Mouse (Mus musculus): ENCODE measurements around the gene Mael. TPM values are rescaled to one million over a fixed set of nuclear protein-coding genes. Genes with fewer than 3 reads are reported as not detected.

The Mael gene
- polyA plus RNA-seq, 1 experiment from 2014 or later = 0.16 TPM

GRCm38 (mm10) chr1:166255651-166256050 is 17.1 kb upstream of the Mael start:
- Histone ChIP-seq H3K27ac (ENCODE audit: low read length) (no peak overlapping the region), H3K4me1 (ENCODE audit: control insufficient read depth, insufficient read depth, low read length) (no peaks in the 10 kb centered on the region), H3K9ac (replicated peaks; ENCODE audit: low read depth, low read length) (no peak overlapping the region), H3K36me3 (ENCODE audit: control insufficient read depth, insufficient read depth, low read length) (no peaks in the 10 kb centered on the region), H3K27me3 (ENCODE audit: control insufficient read depth, insufficient read depth, low read length) (peaks cover 8% of the 10 kb centered on the region), H3K4me2 (replicated peaks; ENCODE audit: low read depth, low read length) (no peak overlapping the region), H3K4me3 (ENCODE audit: low read depth, low read length) (no peak overlapping the region), H3K9me3 (ENCODE audit: control insufficient read depth, low read depth, low read length) (no peaks in the 10 kb centered on the region)
- no peak for ATAC-seq (ENCODE audit: insufficient number of reproducible peaks, insufficient read depth, low FRiP score, low read depth)
- whole genome bisulfite sequencing = 46% methylated on average over 2 of the region's 2 CpGs

DNA sequence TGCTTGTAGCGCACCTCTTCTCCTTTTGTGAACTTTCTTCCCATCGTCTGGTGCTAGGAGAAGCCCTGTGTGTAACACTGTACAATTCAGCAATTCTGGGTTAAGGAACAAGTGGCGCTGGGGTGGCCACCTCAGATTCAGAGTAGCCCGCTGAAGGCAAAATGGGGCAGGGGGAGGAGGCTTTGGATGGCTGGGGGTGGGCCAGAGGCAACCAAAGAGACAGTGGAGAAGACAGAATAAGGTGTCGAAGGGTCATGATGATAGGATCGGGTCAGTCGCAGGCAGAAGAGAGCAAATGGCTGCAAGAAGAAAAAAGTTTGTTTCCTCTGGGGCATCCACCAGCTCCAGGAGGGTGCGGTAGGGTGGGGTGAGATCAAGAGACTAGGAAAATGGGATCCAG is 16.5 kb upstream of the Mael start:
- Histone ChIP-seq H3K4me3 (ENCODE audit: low read depth, low read length) (no peak overlapping the region), H3K36me3 (ENCODE audit: control insufficient read depth, insufficient read depth, low read length) (no peaks in the 10 kb centered on the region), H3K4me1 (ENCODE audit: control insufficient read depth, insufficient read depth, low read length) (no peaks in the 10 kb centered on the region), H3K27me3 (ENCODE audit: control insufficient read depth, insufficient read depth, low read length) (peaks cover 8% of the 10 kb centered on the region), H3K9ac (replicated peaks; ENCODE audit: low read depth, low read length) (no peak overlapping the region), H3K4me2 (replicated peaks; ENCODE audit: low read depth, low read length) (no peak overlapping the region), H3K9me3 (ENCODE audit: control insufficient read depth, low read depth, low read length) (no peaks in the 10 kb centered on the region), H3K27ac (ENCODE audit: low read length) (no peak overlapping the region)
- no peak for ATAC-seq (ENCODE audit: insufficient number of reproducible peaks, insufficient read depth, low FRiP score, low read depth)
- WGBS = 51% methylated on average over 8 of the region's 8 CpGs

DNA sequence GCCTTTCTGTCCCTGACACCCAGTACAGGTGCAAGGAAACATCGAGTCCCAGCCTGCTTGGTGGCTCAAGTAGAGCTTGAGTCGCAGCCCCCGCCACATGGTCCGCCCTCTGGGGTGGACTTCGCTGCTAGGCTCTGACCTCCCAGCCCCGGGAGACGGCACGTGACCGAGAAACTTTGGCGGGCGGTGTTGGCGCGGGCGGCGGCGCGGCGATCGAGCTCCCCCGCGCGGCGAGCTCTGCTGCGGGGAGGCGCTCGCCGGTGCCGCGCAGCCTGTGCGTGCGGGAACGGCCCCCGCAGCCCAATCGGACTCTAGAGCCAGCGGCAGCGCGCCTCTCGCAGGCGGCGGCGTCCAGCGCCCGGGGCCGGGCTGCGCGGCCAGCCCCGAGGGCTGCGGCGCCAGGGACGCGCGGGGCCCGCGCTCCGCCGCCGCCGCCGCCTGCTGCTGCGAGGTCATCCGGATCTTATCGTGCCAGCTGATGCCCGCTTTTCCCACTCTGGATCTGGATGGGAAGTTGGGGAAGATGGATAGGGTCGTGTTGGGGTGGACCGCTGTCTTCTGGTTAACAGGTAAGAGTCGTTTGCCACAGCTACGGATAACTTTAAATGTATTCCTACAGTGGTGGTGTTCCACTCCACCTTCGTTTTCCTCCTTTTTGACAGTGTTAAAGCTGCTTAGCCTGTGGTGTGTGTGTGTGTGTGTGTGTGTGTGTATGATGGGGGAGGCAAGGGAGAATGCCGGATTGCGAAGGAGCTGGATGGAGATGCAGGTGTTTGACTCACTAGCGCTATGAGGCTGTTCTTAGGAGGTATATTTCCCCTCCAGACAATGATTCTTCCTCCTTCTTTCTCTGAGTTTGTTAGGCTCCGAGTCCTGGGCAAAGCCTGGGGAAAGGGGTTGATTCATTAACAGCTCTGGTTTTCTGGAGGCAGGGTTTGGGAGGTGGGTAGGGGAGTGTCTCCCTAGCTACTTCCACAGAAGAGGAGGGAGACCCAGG is 15.6 kb upstream of the Mael start, which contains the start of gene Ildr2:
Gene Ildr2 (plus strand): TSS at position 242 of the 997 bp plus-strand sequence.
- Histone ChIP-seq H3K9ac (replicated peaks; ENCODE audit: low read depth, low read length) (no peak within 1 kb of the TSS; the same call in 1 of the 2 replicates), H3K27ac (ENCODE audit: low read length) (no peak within 1 kb of the TSS), H3K4me3 (ENCODE audit: low read depth, low read length) (peak within 1 kb of the TSS; percentile 38), H3K9me3 (ENCODE audit: control insufficient read depth, low read depth, low read length) (no peaks in the 10 kb centered on the region), H3K4me2 (replicated peaks; ENCODE audit: low read depth, low read length) (peak within 1 kb of the TSS; percentile 97), H3K36me3 (ENCODE audit: control insufficient read depth, insufficient read depth, low read length) (no peaks in the 10 kb centered on the region), H3K4me1 (ENCODE audit: control insufficient read depth, insufficient read depth, low read length) (no peaks in the 10 kb centered on the region), H3K27me3 (ENCODE audit: control insufficient read depth, insufficient read depth, low read length) (peaks cover 8% of the 10 kb centered on the region)
- under 1% methylated on average over 61 of the region's 72 CpGs for WGBS
- ATAC-seq (ENCODE audit: insufficient number of reproducible peaks, insufficient read depth, low FRiP score, low read depth) = peak; percentile 67

DNA sequence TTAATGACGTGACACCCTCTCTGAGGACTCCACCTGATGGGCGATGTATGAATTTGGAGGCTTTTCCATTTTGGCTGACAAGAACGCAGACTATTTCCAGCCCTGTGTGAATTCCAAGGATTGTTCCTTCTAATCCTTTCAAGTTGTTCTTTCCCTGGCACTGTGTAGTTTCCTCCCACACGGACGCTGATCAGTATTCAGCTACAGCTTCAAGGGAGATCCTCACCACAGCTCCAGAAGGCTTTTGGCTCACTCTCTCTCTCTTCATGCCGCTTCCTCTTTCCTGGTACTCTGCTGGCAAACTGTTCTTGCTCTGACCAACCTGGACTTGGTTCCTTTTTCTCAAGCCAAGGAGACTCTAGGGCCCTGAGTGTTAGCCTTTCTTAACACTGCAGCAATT is 5.7 kb upstream of the Mael start:
- Histone ChIP-seq H3K4me3 (ENCODE audit: low read depth, low read length) (no peak overlapping the region), H3K4me2 (replicated peaks; ENCODE audit: low read depth, low read length) (no peak overlapping the region), H3K4me1 (ENCODE audit: control insufficient read depth, insufficient read depth, low read length) (no peaks in the 10 kb centered on the region), H3K27me3 (ENCODE audit: control insufficient read depth, insufficient read depth, low read length) (no peaks in the 10 kb centered on the region), H3K36me3 (ENCODE audit: control insufficient read depth, insufficient read depth, low read length) (no peaks in the 10 kb centered on the region), H3K9me3 (ENCODE audit: control insufficient read depth, low read depth, low read length) (no peaks in the 10 kb centered on the region), H3K9ac (replicated peaks; ENCODE audit: low read depth, low read length) (no peak overlapping the region), H3K27ac (ENCODE audit: low read length) (no peak overlapping the region)
- 77% methylated on average over 6 of the region's 6 CpGs for WGBS
- no peak for ATAC-seq (ENCODE audit: insufficient number of reproducible peaks, insufficient read depth, low FRiP score, low read depth)

DNA sequence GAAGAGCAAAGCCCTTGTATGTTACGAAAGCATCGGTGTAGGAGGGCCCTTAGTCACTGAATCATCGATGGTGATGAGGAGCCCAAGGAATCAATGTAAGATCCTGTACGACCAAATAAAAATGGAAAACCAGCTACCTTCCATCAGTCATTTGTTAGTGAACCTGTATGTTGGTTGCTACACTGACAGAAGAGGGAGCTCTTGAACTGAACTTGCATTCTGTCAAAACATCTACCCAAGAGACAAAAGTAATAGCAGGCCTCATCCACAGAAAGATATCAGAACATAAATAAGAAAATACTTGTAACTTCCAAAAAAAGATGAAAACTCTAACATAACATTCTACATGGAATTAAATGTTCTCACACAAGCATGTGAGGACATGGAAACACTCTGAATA is 24.4 kb downstream of the Mael start:
- Histone ChIP-seq H3K4me1 (ENCODE audit: control insufficient read depth, insufficient read depth, low read length) (no peaks in the 10 kb centered on the region), H3K27me3 (ENCODE audit: control insufficient read depth, insufficient read depth, low read length) (no peaks in the 10 kb centered on the region)

DNA sequence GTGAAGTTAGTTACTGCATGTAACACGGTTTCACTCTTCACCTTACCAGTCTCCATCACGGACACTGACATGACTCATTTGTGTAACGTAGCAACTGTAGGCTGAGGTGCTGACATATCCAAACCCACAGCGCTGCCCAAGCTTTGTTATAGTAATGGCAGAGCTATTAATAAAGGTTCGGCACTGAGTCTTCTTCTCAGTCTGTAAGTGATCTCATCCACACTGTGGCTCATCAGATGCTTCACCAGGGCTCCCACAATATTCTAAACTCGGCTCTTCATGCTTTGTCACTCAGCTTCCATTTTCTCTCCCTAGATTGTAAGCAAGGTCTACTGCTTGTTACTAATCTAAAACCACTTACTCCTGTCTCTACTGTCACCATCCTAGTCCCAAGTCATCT is 29.2 kb downstream of the Mael start:
- Histone ChIP-seq H3K36me3 (ENCODE audit: control insufficient read depth, insufficient read depth, low read length) (no peaks in the 10 kb centered on the region), H3K4me1 (ENCODE audit: control insufficient read depth, insufficient read depth, low read length) (no peaks in the 10 kb centered on the region), H3K9ac (replicated peaks; ENCODE audit: low read depth, low read length) (no peak overlapping the region), H3K9me3 (ENCODE audit: control insufficient read depth, low read depth, low read length) (no peaks in the 10 kb centered on the region), H3K27me3 (ENCODE audit: control insufficient read depth, insufficient read depth, low read length) (no peaks in the 10 kb centered on the region), H3K4me3 (ENCODE audit: low read depth, low read length) (no peak overlapping the region), H3K27ac (ENCODE audit: low read length) (no peak overlapping the region), H3K4me2 (replicated peaks; ENCODE audit: low read depth, low read length) (no peak overlapping the region)
- no peak for ATAC-seq (ENCODE audit: insufficient number of reproducible peaks, insufficient read depth, low FRiP score, low read depth)
- WGBS = 77% methylated on average over 6 of the region's 6 CpGs

More for the DNA sequence above, 24.4 kb downstream of the Mael start:
- Histone ChIP-seq H3K9me3 (ENCODE audit: control insufficient read depth, low read depth, low read length) (no peaks in the 10 kb centered on the region), H3K4me2 (replicated peaks; ENCODE audit: low read depth, low read length) (no peak overlapping the region), H3K4me3 (ENCODE audit: low read depth, low read length) (no peak overlapping the region), H3K9ac (replicated peaks; ENCODE audit: low read depth, low read length) (no peak overlapping the region), H3K27ac (ENCODE audit: low read length) (no peak overlapping the region), H3K36me3 (ENCODE audit: control insufficient read depth, insufficient read depth, low read length) (no peaks in the 10 kb centered on the region)
- no peak for ATAC-seq (ENCODE audit: insufficient number of reproducible peaks, insufficient read depth, low FRiP score, low read depth)
- 81% methylated on average over 4 of the region's 4 CpGs for WGBS

DNA sequence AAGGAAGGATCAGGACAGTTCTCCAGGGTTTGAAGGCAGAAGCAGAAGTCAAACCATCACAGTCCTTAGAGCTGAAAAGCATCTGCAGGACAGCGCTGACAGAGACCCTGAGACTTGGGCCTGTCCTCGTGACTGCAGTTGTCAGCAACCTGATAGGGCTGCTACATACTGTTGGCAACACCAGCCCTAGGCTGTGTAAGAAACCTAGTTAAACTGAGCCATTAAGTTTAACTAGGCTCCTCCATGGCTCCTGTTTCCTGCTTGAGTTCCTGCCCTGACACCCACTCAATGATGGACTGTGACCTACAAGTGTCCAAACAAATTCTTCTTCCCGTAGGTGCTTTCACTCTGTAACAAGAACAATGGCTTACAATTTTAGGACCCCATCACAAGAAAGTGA is 33.4 kb downstream of the Mael start:
- Histone ChIP-seq H3K4me1 (ENCODE audit: control insufficient read depth, insufficient read depth, low read length) (no peaks in the 10 kb centered on the region), H3K9ac (replicated peaks; ENCODE audit: low read depth, low read length) (no peak overlapping the region), H3K27me3 (ENCODE audit: control insufficient read depth, insufficient read depth, low read length) (no peaks in the 10 kb centered on the region), H3K36me3 (ENCODE audit: control insufficient read depth, insufficient read depth, low read length) (no peaks in the 10 kb centered on the region), H3K4me2 (replicated peaks; ENCODE audit: low read depth, low read length) (no peak overlapping the region), H3K9me3 (ENCODE audit: control insufficient read depth, low read depth, low read length) (no peaks in the 10 kb centered on the region), H3K4me3 (ENCODE audit: low read depth, low read length) (no peak overlapping the region), H3K27ac (ENCODE audit: low read length) (no peak overlapping the region)
- ATAC-seq (ENCODE audit: insufficient number of reproducible peaks, insufficient read depth, low FRiP score, low read depth) = no peak
- 77% methylated on average over 3 of the region's 3 CpGs for WGBS

DNA sequence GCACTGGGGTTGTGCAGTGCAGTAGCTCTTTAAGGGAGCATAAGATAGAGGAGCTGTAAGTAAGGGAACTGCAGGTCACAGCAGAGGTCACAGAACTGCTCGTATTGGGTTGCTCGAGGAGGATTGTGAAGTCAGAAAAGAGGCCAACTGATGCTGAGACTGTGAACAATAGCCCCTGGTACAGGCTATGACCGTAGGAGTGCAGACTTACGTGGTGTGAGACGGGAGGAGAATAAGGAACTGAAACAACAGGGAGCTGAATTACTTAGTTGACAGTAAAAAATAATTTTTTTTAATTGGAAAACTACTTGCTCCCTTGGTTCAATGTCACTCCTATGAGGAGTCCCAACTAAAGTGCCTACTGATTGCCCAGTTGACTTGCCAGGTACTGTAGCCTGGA is 34.4 kb downstream of the Mael start:
- 54% methylated on average over 5 of the region's 5 CpGs for WGBS
- no peaks in the 10 kb centered on the region for H3K36me3 ChIP-seq (ENCODE audit: control insufficient read depth, insufficient read depth, low read length)
- no peaks in the 10 kb centered on the region for H3K27me3 ChIP-seq (ENCODE audit: control insufficient read depth, insufficient read depth, low read length)
- H3K9me3 ChIP-seq (ENCODE audit: control insufficient read depth, low read depth, low read length) = no peaks in the 10 kb centered on the region
- no peak overlapping the region for H3K9ac ChIP-seq (replicated peaks; ENCODE audit: low read depth, low read length)
- no peak overlapping the region for H3K4me3 ChIP-seq (ENCODE audit: low read depth, low read length)
- no peaks in the 10 kb centered on the region for H3K4me1 ChIP-seq (ENCODE audit: control insufficient read depth, insufficient read depth, low read length)
- no peak for ATAC-seq (ENCODE audit: insufficient number of reproducible peaks, insufficient read depth, low FRiP score, low read depth)
- H3K27ac ChIP-seq (ENCODE audit: low read length) = no peak overlapping the region
- no peak overlapping the region for H3K4me2 ChIP-seq (replicated peaks; ENCODE audit: low read depth, low read length)

Measured in stomach, embryonic 14.5 days (tissue).